Mouse (Mus musculus) bone marrow macrophage, adult 2 months (primary cell): Measurements from ENCODE around the gene Adamts7.

Experiments
- CTCF ChIP-seq: IDR thresholded peaks from 2 replicates; pipeline ENCODE4 v1.5.1; 2012; ENCODE audit warnings: low read depth, mild to moderate bottlenecking, low read length, moderate library complexity
- POLR2A ChIP-seq: IDR thresholded peaks from 2 replicates; pipeline ENCODE4 v1.6.1; 2012; ENCODE audit warnings: mild to moderate bottlenecking, low read depth, low read length, borderline replicate concordance

DNA sequence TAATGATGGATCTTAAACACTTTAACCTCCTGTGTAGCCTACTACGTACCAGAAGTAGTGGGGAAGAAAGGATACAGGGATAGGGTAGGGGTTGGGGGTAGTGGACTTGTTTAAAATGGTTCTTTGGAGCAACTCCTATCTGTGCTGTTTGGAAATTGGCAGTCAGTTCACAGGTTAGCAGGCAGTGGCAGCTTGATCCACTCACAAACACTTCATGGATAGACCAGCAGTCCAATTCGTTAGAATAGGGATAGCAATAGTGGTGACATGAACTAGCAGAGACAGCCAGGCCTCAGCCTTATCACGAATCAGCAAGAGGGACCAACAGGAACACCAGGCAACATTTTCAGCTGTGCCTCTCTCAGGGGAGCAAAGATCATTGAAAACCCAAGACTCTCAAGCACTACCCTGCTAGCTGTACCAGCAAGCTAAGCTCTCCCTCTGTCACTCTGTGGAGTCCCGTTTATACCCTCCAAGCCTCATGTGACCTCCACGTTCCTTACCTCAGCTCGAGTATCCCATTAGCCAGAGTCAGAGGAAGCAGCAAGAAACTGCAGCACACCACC lies 34.1 kb upstream of the Adamts7 start:
- TF ChIP-seq CTCF (no peak), POLR2A (no peak)
